Mouse (Mus musculus) cerebellum, adult 2 months (tissue): ENCODE data around the gene Acsbg2.

Source experiments
- CTCF ChIP-seq: fragments of 200-500 bp; IDR thresholded peaks from 2 replicates; pipeline ENCODE4 v1.5.1; 2011; ENCODE audit warnings: low read depth, mild to moderate bottlenecking, control low read depth, low read length, moderate library complexity, borderline replicate concordance; ENCODE audit not compliant: insufficient read depth
- POLR2A ChIP-seq: fragments of 200-500 bp; IDR thresholded peaks from 2 replicates; pipeline ENCODE4 v1.6.1; 2011; ENCODE audit warnings: low read length, control low read depth, borderline replicate concordance; ENCODE audit not compliant: insufficient read depth

- TF ChIP-seq CTCF: no peak
- TF ChIP-seq POLR2A: no peak
Observed at GRCm38 (mm10) chr17:56810245-56810644, 64.0 kb downstream of the Acsbg2 start.
